Mouse (Mus musculus): ENCODE results near the gene Tet3.

GRCm38 (mm10) chr6:83499078-83499477 lies 40.2 kb upstream of the Tet3 start:
- no peak for TF ChIP-seq EP300 (IDR thresholded peaks at IDR 0.05; ENCODE audit: insufficient read depth, low read depth, low read length)
- TF ChIP-seq POLR2A (IDR thresholded peaks at IDR 0.05; ENCODE audit: insufficient read depth, low read length), result no peak

Data from ES-Bruce4 (cell line).